Mouse (Mus musculus) lung, adult 2 months (tissue): ENCODE results near the gene Map2k3. TPM values are rescaled to one million over a fixed set of nuclear protein-coding genes. Genes with fewer than 3 reads are reported as not detected.

Source experiments
- DNase-seq: peaks from one replicate; pipeline ENCODE4 v3.0.0; 2022
- H3K4me1 ChIP-seq: fragments of 200-500 bp; 2 replicates; pipeline ENCODE4 v1.6.1; 2011; ENCODE audit warnings: low read length; ENCODE audit not compliant: control insufficient read depth, insufficient read depth
- H3K4me3 ChIP-seq: fragments of 200-500 bp; replicated peaks from 2 replicates; pipeline ENCODE3; 2011; ENCODE audit warnings: low read depth, mild to moderate bottlenecking, control low read depth, low read length; ENCODE audit errors: extremely low read depth
- CTCF ChIP-seq: fragments of 200-500 bp; IDR thresholded peaks from 2 replicates; pipeline ENCODE4 v1.5.1; 2011; ENCODE audit warnings: mild to moderate bottlenecking, low read length, control low read depth; ENCODE audit not compliant: insufficient read depth
- POLR2A ChIP-seq: fragments of 200-500 bp; IDR thresholded peaks from 2 replicates; pipeline ENCODE4 v1.6.1; 2011; ENCODE audit warnings: low read depth, mild to moderate bottlenecking, control low read depth, low read length, borderline replicate concordance; ENCODE audit errors: extremely low read depth
- WGBS: fragments of 180-500 bp; shearing (Covaris S2); methylation state at CpG from one replicate; pipeline ENCODE4 v1.1.7; 2018; 5-methylcytosine and 5-hydroxymethylcytosine counted together
- polyA plus RNA-seq: library from polyadenylated mRNA; depleted of rRNA; stranded (reverse); fragments of >200 nt; gene quantifications from 2 replicates; pipeline ENCODE4 v1.2.3, GENCODE M21; 2012

The Map2k3 gene
- polyA plus RNA-seq, 1 experiment, result 48.0 TPM

- no peak for TF ChIP-seq POLR2A
- TF ChIP-seq CTCF, result no peak
- WGBS, result 13% methylated on average over 7 of the region's 7 CpGs
- Histone ChIP-seq H3K4me1 (peaks cover 40% of the 10 kb centered on the region), H3K4me3 (peak overlapping the region; percentile 6)
- peak; percentile 58 for DNase-seq
Measured at GRCm38 (mm10) chr11:60935326-60935974, 3.6 kb downstream of the Map2k3 start.

- Histone ChIP-seq H3K4me1 (peaks cover 43% of the 10 kb centered on the region), H3K4me3 (no peak overlapping the region)
- no peak for TF ChIP-seq POLR2A
- no peak for TF ChIP-seq CTCF
- no peak for DNase-seq
- WGBS, result 36% methylated on average over 4 of the region's 4 CpGs
Measured at GRCm38 (mm10) chr11:60935975-60936373, 4.1 kb downstream of the Map2k3 start.

- no peak for DNase-seq
- Histone ChIP-seq H3K4me1 (peaks cover 40% of the 10 kb centered on the region), H3K4me3 (no peak overlapping the region)
- TF ChIP-seq CTCF (no peak), POLR2A (no peak)
- 39% methylated on average over 3 of the region's 3 CpGs for WGBS
Measured at GRCm38 (mm10) chr11:60937611-60938010, 5.8 kb downstream of the Map2k3 start.

GRCm38 (mm10) chr11:60939487-60939886 lies 7.7 kb downstream of the Map2k3 start:
- Histone ChIP-seq H3K4me3 (no peak overlapping the region), H3K4me1 (peaks cover 31% of the 10 kb centered on the region)
- no peak for TF ChIP-seq CTCF
- no peak for DNase-seq
- 70% methylated on average over 3 of the region's 3 CpGs for WGBS

- no peak overlapping the region for H3K4me3 ChIP-seq
- TF ChIP-seq CTCF (no peak), POLR2A (no peak)
- 72% methylated on average over 5 of the region's 5 CpGs for WGBS
- DNase-seq, result no peak
- peaks cover 22% of the 10 kb centered on the region for H3K4me1 ChIP-seq
Measured at GRCm38 (mm10) chr11:60940501-60940900, 8.7 kb downstream of the Map2k3 start.

- WGBS, result 49% methylated on average over 9 of the region's 9 CpGs
- Histone ChIP-seq H3K4me3 (no peak overlapping the region), H3K4me1 (peaks cover 15% of the 10 kb centered on the region)
- no peak for TF ChIP-seq CTCF
- TF ChIP-seq POLR2A, result no peak
- no peak for DNase-seq
Measured at GRCm38 (mm10) chr11:60941370-60941769, 9.5 kb downstream of the Map2k3 start.

- DNase-seq, result no peak
- Histone ChIP-seq H3K4me1 (peaks cover 9% of the 10 kb centered on the region), H3K4me3 (no peak overlapping the region)
- 79% methylated on average over 9 of the region's 9 CpGs for WGBS
- TF ChIP-seq POLR2A (no peak), CTCF (no peak)
Measured at GRCm38 (mm10) chr11:60942263-60943015, 10.6 kb downstream of the Map2k3 start.

GRCm38 (mm10) chr11:60945003-60945402 lies 13.2 kb downstream of the Map2k3 start:
- TF ChIP-seq POLR2A (no peak), CTCF (no peak)

GRCm38 (mm10) chr11:60951896-60952295 lies 20.1 kb downstream of the Map2k3 start:
- TF ChIP-seq POLR2A (no peak), CTCF (no peak)
- 93% methylated on average over 5 of the region's 5 CpGs for WGBS
- H3K4me3 ChIP-seq, result no peak overlapping the region

More at GRCm38 (mm10) chr11:60945003-60945402, 13.2 kb downstream of the Map2k3 start:
- no peak overlapping the region for H3K4me3 ChIP-seq
- peaks cover 6% of the 10 kb centered on the region for H3K4me1 ChIP-seq
- WGBS, result 87% methylated on average over 4 of the region's 4 CpGs
- DNase-seq, result no peak

GRCm38 (mm10) chr11:60952362-60952761 lies 20.5 kb downstream of the Map2k3 start:
- H3K4me3 ChIP-seq, result no peak overlapping the region
- DNase-seq, result no peak
- WGBS, result 75% methylated on average over 3 of the region's 3 CpGs
- TF ChIP-seq POLR2A (no peak), CTCF (no peak)
- no peaks in the 10 kb centered on the region for H3K4me1 ChIP-seq

More at GRCm38 (mm10) chr11:60951896-60952295, 20.1 kb downstream of the Map2k3 start:
- no peaks in the 10 kb centered on the region for H3K4me1 ChIP-seq
- DNase-seq, result no peak
